Comparison of ENCODE assay signal across 27 mouse cellular contexts in genomic region chr2:118661891-118662290, GRCm38 (mm10). TPM values are rescaled to one million over a fixed set of nuclear protein-coding genes. Genes with fewer than 3 reads are reported as not detected.
A peak's percentile ranks its signal among the peaks of the same experiment; 100 is the strongest.
DNase-seq lines count a peak whose midpoint lies in the region; ATAC-seq lines count a peak whose summit lies in the region.
"Had no signal": no experiment of that assay in that cellular context is flagged by ENCODE, and none has a peak within 500 bp of the region (broad histone marks: within the 10 kb centered on the region; RNA-seq: fewer than 3 reads in every experiment).

No protein-coding gene starts in this region.

- H3K4me2 ChIP-seq in midbrain, embryonic 16.5 days (ENCODE audit: low read length), result no peak overlapping the region
- no peak overlapping the region for H3K4me2 ChIP-seq in midbrain, embryonic 13.5 days (replicated peaks)
- H3K4me2 ChIP-seq in liver, embryonic 15.5 days, result peak overlapping the region; percentile 35
- no peak overlapping the region for H3K4me2 ChIP-seq in kidney, embryonic 16.5 days (replicated peaks; ENCODE audit: low read depth, low read length)

- no peak overlapping the region for H3K4me3 ChIP-seq in midbrain, embryonic 16.5 days (ENCODE audit: low read depth, low read length)
- no peak overlapping the region for H3K4me3 ChIP-seq in midbrain, embryonic 13.5 days (replicated peaks)
- H3K4me3 ChIP-seq in liver, embryonic 15.5 days (replicated peaks), result no peak overlapping the region
- H3K4me3 ChIP-seq in kidney, embryonic 16.5 days (ENCODE audit: low read length), result no peak overlapping the region
- H3K4me3 ChIP-seq: gastrocnemius, adult 2 months; midbrain, embryonic 12.5 days; neural tube, embryonic 12.5 days had no signal

- H3K27ac ChIP-seq in midbrain, embryonic 16.5 days (ENCODE audit: low read length), result peak overlapping the region; percentile 81; the same call in 1 of the 2 replicates
- no peak overlapping the region for H3K27ac ChIP-seq in midbrain, embryonic 13.5 days
- peak overlapping the region; percentile 99 for H3K27ac ChIP-seq in liver, embryonic 15.5 days (replicated peaks)
- H3K27ac ChIP-seq in kidney, embryonic 16.5 days (ENCODE audit: low read length), result no peak overlapping the region
- H3K27ac ChIP-seq: forebrain, embryonic 13.5 days; gastrocnemius, adult 2 months; hindbrain, embryonic 10.5 days; limb, embryonic 12.5 days; midbrain, embryonic 12.5 days; neural tube, embryonic 12.5 days had no signal

- WGBS in midbrain, embryonic 16.5 days, result 82% methylated on average over 9 of the region's 9 CpGs
- WGBS in midbrain, embryonic 13.5 days, result 85% methylated on average over 9 of the region's 9 CpGs
- 35% methylated on average over 9 of the region's 9 CpGs for WGBS in liver, embryonic 15.5 days (ENCODE audit: insufficient replicate concordance)
- 82% methylated on average over 9 of the region's 9 CpGs for WGBS in kidney, embryonic 16.5 days

- no peaks in the 10 kb centered on the region for H3K36me3 ChIP-seq in midbrain, embryonic 16.5 days (ENCODE audit: control insufficient read depth, insufficient read depth, low read length)
- H3K36me3 ChIP-seq in midbrain, embryonic 13.5 days, result no peaks in the 10 kb centered on the region
- H3K36me3 ChIP-seq in liver, embryonic 15.5 days (replicated peaks), result no peaks in the 10 kb centered on the region
- no peaks in the 10 kb centered on the region for H3K36me3 ChIP-seq in kidney, embryonic 16.5 days (ENCODE audit: insufficient read depth, low read length)
- H3K36me3 ChIP-seq: heart, embryonic 12.5 days; hindbrain, embryonic 10.5 days; limb, embryonic 12.5 days; midbrain, embryonic 12.5 days; neural tube, embryonic 12.5 days had no signal

- H3K4me1 ChIP-seq in midbrain, embryonic 16.5 days (ENCODE audit: control insufficient read depth, insufficient read depth, low read length), result peaks cover 42% of the 10 kb centered on the region
- peaks cover 58% of the 10 kb centered on the region for H3K4me1 ChIP-seq in midbrain, embryonic 13.5 days (replicated peaks)
- H3K4me1 ChIP-seq in liver, embryonic 15.5 days (replicated peaks), result peaks cover 87% of the 10 kb centered on the region
- peaks cover 8% of the 10 kb centered on the region for H3K4me1 ChIP-seq in kidney, embryonic 16.5 days (ENCODE audit: insufficient read depth, low read length)

- DNase-seq in liver, result peak; percentile 45
- no peak for DNase-seq in cerebellum, postnatal 25 days
- DNase-seq in B cell, adult 2 months, result no peak
- DNase-seq: adrenal gland, postnatal 25 days; cerebellum, adult 11 months; cerebellum, postnatal 10 days; gastrocnemius, adult 2 months; heart, postnatal 10 days; kidney, adult 8-10 months; kidney, postnatal 14 days; lung, adult 2 months; lung, postnatal 14 days; retina, postnatal 1 day; right cerebral cortex, postnatal 25 days; thymus, postnatal 14 days had no signal

- H3K27me3 ChIP-seq in midbrain, embryonic 16.5 days (ENCODE audit: control insufficient read depth, insufficient read depth, low read depth, low read length), result no peaks in the 10 kb centered on the region
- H3K27me3 ChIP-seq in midbrain, embryonic 13.5 days, result peaks cover 17% of the 10 kb centered on the region; the same call in 1 of the 2 replicates
- H3K27me3 ChIP-seq in liver, embryonic 15.5 days, result peaks cover 22% of the 10 kb centered on the region
- peaks cover 18% of the 10 kb centered on the region for H3K27me3 ChIP-seq in kidney, embryonic 16.5 days (ENCODE audit: insufficient read depth, low read length)

- H3K9ac ChIP-seq in midbrain, embryonic 16.5 days (ENCODE audit: low read depth, low read length), result no peak overlapping the region
- H3K9ac ChIP-seq in midbrain, embryonic 13.5 days (replicated peaks), result no peak overlapping the region
- peak overlapping the region; percentile 13; the same call in 1 of the 2 replicates for H3K9ac ChIP-seq in liver, embryonic 15.5 days
- no peak overlapping the region for H3K9ac ChIP-seq in kidney, embryonic 16.5 days (replicated peaks; ENCODE audit: low read length)
- H3K9ac ChIP-seq: limb, embryonic 12.5 days; midbrain, embryonic 12.5 days; neural tube, embryonic 12.5 days had no signal

- no peaks in the 10 kb centered on the region for H3K9me3 ChIP-seq in midbrain, embryonic 16.5 days (replicated peaks; ENCODE audit: control insufficient read depth, low read length, poor library complexity, severe bottlenecking)
- no peaks in the 10 kb centered on the region for H3K9me3 ChIP-seq in midbrain, embryonic 13.5 days
- no peaks in the 10 kb centered on the region for H3K9me3 ChIP-seq in liver, embryonic 15.5 days (replicated peaks)
- no peaks in the 10 kb centered on the region for H3K9me3 ChIP-seq in kidney, embryonic 16.5 days (ENCODE audit: low read length)
- H3K9me3 ChIP-seq: forebrain, embryonic 13.5 days; heart, embryonic 12.5 days; hindbrain, embryonic 10.5 days; limb, embryonic 12.5 days; midbrain, embryonic 12.5 days; neural tube, embryonic 12.5 days had no signal

- no peak for ATAC-seq in midbrain, embryonic 16.5 days
- no peak for ATAC-seq in midbrain, embryonic 13.5 days
- ATAC-seq in liver, embryonic 15.5 days (ENCODE audit: insufficient read depth), result no peak
- ATAC-seq in kidney, embryonic 16.5 days (ENCODE audit: low FRiP score, low TSS enrichment), result no peak

RNA-seq across cellular contexts. Expression of gene Pak6, which starts 1.2 kb away (rescaled TPM):
- polyA plus RNA-seq in midbrain, embryonic 16.5 days (2015; fragmentation: Nextera tagmentation; extraction: Ambion mirVana), result 62.7 and 65.5 TPM in 2 replicates
- polyA plus RNA-seq in midbrain, embryonic 13.5 days (2015; fragmentation: Nextera tagmentation; extraction: Ambion mirVana), result 20.1 and 21.1 TPM in 2 replicates
- 0.30 and 0.45 TPM in 2 replicates for polyA plus RNA-seq in liver, embryonic 15.5 days (2015; fragmentation: Nextera tagmentation; extraction: Ambion mirVana)
- polyA plus RNA-seq in kidney, embryonic 16.5 days (2015; fragmentation: Nextera tagmentation; extraction: Ambion mirVana), result 0.60 and 1.4 TPM in 2 replicates

RNA-seq across cellular contexts. Expression of gene Ankrd63, which starts 41.9 kb away (rescaled TPM):
- polyA plus RNA-seq in midbrain, embryonic 16.5 days (2015; fragmentation: Nextera tagmentation; extraction: Ambion mirVana), result not detected in 2 replicates
- 0.04 TPM in 1 of 2 replicates, not detected in the other for polyA plus RNA-seq in midbrain, embryonic 13.5 days (2015; fragmentation: Nextera tagmentation; extraction: Ambion mirVana)
- 0.07 and 0.08 TPM in 2 replicates for polyA plus RNA-seq in liver, embryonic 15.5 days (2015; fragmentation: Nextera tagmentation; extraction: Ambion mirVana)
- 0.25 and 0.30 TPM in 2 replicates for polyA plus RNA-seq in kidney, embryonic 16.5 days (2015; fragmentation: Nextera tagmentation; extraction: Ambion mirVana)
- polyA plus RNA-seq: embryonic facial prominence, embryonic 11.5 days; hindbrain, embryonic 10.5 days; limb, embryonic 12.5 days; midbrain, embryonic 12.5 days; neural tube, embryonic 12.5 days; stomach, embryonic 14.5 days had no signal

Comparison
In these comparisons a context has a peak if more than half of its experiments do, and no peak if none do; other contexts are left out.
1. H3K27ac ChIP-seq: peak in midbrain, embryonic 16.5 days (single experiment) and liver, embryonic 15.5 days (single experiment); none in midbrain, embryonic 13.5 days (single experiment) and kidney, embryonic 16.5 days (single experiment).